Mouse (Mus musculus) limb, embryonic 14.5 days (tissue): ENCODE measurements at regions not wholly inside any gene's neighbourhood (a gene's known extent, or its start where the extent isn't known, plus 50 kb on each side); places are given as distances from the start of the nearest gene placed in this dataset.

Source experiments
- ATAC-seq: fragments of 200-750 bp; cut with Nextera tagmentation; 2 replicates; pipeline ENCODE4 v1.8.0; 2017; ENCODE audit warnings: low read depth, moderate number of reproducible peaks, moderate TSS enrichment; ENCODE audit not compliant: low FRiP score
- DNase-seq: peaks from one replicate; pipeline ENCODE4 v3.0.0-alpha.2; 2015; ENCODE audit warnings: low spot score
- H3K27ac ChIP-seq: fragments of 300-500 bp; sonication (generic); replicated peaks from 2 replicates; pipeline ENCODE4 v1.5.1; 2014; ENCODE audit warnings: low read depth, mild to moderate bottlenecking, low read length, moderate library complexity, mixed read lengths
- H3K27me3 ChIP-seq: fragments of 300-500 bp; sonication (generic); 2 replicates; pipeline ENCODE4 v1.6.1; 2014; ENCODE audit warnings: low read length, mixed read lengths; ENCODE audit not compliant: control insufficient read depth, insufficient read depth
- H3K36me3 ChIP-seq: fragments of 300-500 bp; sonication (generic); 2 replicates; pipeline ENCODE4 v1.6.1; 2014; ENCODE audit warnings: mild to moderate bottlenecking, low read length, moderate library complexity, mixed read lengths; ENCODE audit not compliant: control insufficient read depth, insufficient read depth
- H3K4me1 ChIP-seq: fragments of 300-500 bp; sonication (generic); 2 replicates; pipeline ENCODE4 v1.6.1; 2014; ENCODE audit warnings: antibody characterized with exemption, low read length, mixed read lengths; ENCODE audit not compliant: control insufficient read depth, insufficient read depth
- H3K4me2 ChIP-seq: fragments of 300-500 bp; sonication (generic); replicated peaks from 2 replicates; pipeline ENCODE4 v1.6.1; 2014; ENCODE audit warnings: low read depth, mild to moderate bottlenecking, low read length, moderate library complexity; ENCODE audit not compliant: severe bottlenecking
- H3K4me3 ChIP-seq: fragments of 300-500 bp; sonication (generic); replicated peaks from 2 replicates; pipeline ENCODE4 v1.5.1; 2014; ENCODE audit warnings: low read length
- H3K9ac ChIP-seq: fragments of 300-500 bp; sonication (generic); 2 replicates; pipeline ENCODE4 v1.6.1; 2014; ENCODE audit warnings: mild to moderate bottlenecking, low read depth, low read length, moderate library complexity; ENCODE audit not compliant: severe bottlenecking
- H3K9me3 ChIP-seq: fragments of 300-500 bp; sonication (generic); 2 replicates; pipeline ENCODE4 v1.6.1; 2016; ENCODE audit warnings: low read length; ENCODE audit not compliant: control insufficient read depth
- POLR2A ChIP-seq: fragments of 200-500 bp; IDR thresholded peaks from 2 replicates; pipeline ENCODE4 v1.8.0; 2012; ENCODE audit warnings: inconsistent platforms, mild to moderate bottlenecking, moderate library complexity, borderline replicate concordance; ENCODE audit not compliant: insufficient read depth, insufficient read length; ENCODE audit errors: extremely low read depth
- WGBS: fragments of 180-500 bp; shearing (Covaris S2); extraction: QIAGEN DNeasy Blood & Tissue Kit; methylation state at CpG from one replicate; pipeline ENCODE4 v1.1.7; 2014; 5-methylcytosine and 5-hydroxymethylcytosine counted together

DNA sequence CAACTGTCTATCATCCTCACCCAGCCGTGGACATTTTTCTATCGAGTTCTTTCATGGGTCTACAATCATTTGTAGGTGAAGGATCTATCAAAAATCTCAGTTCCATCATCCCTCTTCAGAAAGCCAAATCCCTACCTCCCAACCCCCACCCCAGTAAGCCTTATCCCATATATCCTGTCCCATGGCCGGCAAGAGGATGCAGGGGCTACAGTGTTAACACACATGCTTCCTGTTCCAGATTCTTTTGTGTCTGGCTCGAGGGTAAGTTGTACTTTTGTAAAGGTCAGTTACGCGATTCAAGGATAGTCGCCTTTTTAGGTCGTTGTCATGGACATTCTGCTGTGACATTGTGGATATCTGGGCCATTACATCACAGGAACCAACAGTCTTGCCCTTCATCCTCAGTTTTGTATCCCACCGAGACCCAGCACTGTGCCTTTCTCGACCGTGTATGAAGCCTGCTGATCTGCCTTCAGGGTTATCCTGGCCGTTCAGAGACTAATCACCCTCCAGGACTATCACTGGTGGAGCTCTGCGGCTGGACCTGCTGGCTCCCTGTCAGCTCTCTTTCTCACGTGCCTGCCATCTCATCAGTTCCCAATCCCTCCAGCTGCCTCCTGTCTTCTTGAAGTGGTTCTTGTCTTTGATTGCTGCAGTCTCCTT, 193.8 kb downstream of the Trim29 start:
- ATAC-seq (no peak), DNase-seq (no peak)
- no peaks in the 10 kb centered on the region for H3K27me3 ChIP-seq
- no peaks in the 10 kb centered on the region for H3K9me3 ChIP-seq
- no peaks in the 10 kb centered on the region for H3K36me3 ChIP-seq
- no peak overlapping the region for H3K9ac ChIP-seq
- no peak overlapping the region for H3K4me3 ChIP-seq
- no peak overlapping the region for H3K4me2 ChIP-seq
- TF ChIP-seq POLR2A: no peak
- H3K27ac ChIP-seq: no peak overlapping the region
- peaks cover 6% of the 10 kb centered on the region; the same call in 1 of the 2 replicates for H3K4me1 ChIP-seq
- WGBS: 53% methylated on average over 14 of the region's 14 CpGs

- no peak overlapping the region for H3K9ac ChIP-seq
- 7% methylated on average over 4 of the region's 4 CpGs for WGBS
These were observed 195.2 kb downstream of the Trim29 start for GRCm38 (mm10) chr9:43505856-43506255.

GRCm38 (mm10) chr9:43506276-43506675, 195.6 kb downstream of the Trim29 start:
- Histone ChIP-seq H3K4me3 (no peak overlapping the region), H3K27me3 (no peaks in the 10 kb centered on the region), H3K36me3 (no peaks in the 10 kb centered on the region), H3K27ac (no peak overlapping the region), H3K9ac (no peak overlapping the region), H3K4me2 (no peak overlapping the region), H3K4me1 (peaks cover 6% of the 10 kb centered on the region; the same call in 1 of the 2 replicates), H3K9me3 (no peaks in the 10 kb centered on the region)
- no peak for TF ChIP-seq POLR2A
- ATAC-seq (no peak), DNase-seq (no peak)
- 11% methylated on average over 6 of the region's 6 CpGs for WGBS

More at GRCm38 (mm10) chr9:43505856-43506255, 195.2 kb downstream of the Trim29 start:
- no peak for TF ChIP-seq POLR2A
- peaks cover 6% of the 10 kb centered on the region; the same call in 1 of the 2 replicates for H3K4me1 ChIP-seq
- no peak overlapping the region for H3K4me3 ChIP-seq
- no peak overlapping the region for H3K27ac ChIP-seq
- H3K27me3 ChIP-seq: no peaks in the 10 kb centered on the region
- no peaks in the 10 kb centered on the region for H3K9me3 ChIP-seq
- ATAC-seq: no peak
- no peak overlapping the region for H3K4me2 ChIP-seq
- no peaks in the 10 kb centered on the region for H3K36me3 ChIP-seq
- DNase-seq: no peak

DNA sequence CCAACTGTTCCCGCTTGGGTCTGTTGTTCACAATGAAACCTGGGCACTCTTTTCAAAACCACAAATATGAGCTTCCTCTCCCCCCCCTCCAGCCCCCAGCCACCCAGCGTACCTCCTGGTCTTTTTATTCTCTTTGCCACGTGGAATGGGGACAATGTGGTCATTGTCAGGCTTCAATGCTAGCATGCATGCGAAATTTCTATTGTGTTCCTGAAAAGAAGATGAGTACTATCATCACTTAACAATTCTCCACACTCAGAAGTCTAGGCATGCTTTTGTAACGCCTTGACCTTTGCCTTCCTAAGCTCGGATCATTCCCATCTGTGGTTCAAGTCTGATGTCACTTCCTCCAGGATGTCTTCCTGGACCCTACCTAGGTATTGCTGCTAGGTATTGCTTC, 202.2 kb downstream of the Trim29 start:
- H3K36me3 ChIP-seq: no peaks in the 10 kb centered on the region
- no peak for TF ChIP-seq POLR2A
- H3K4me2 ChIP-seq: no peak overlapping the region
- H3K4me1 ChIP-seq: no peaks in the 10 kb centered on the region
- H3K27ac ChIP-seq: no peak overlapping the region
- DNase-seq: no peak
- H3K27me3 ChIP-seq: no peaks in the 10 kb centered on the region
- WGBS: 77% methylated on average over 6 of the region's 6 CpGs
- no peak overlapping the region for H3K9ac ChIP-seq
- H3K4me3 ChIP-seq: no peak overlapping the region
- no peak for ATAC-seq
- no peaks in the 10 kb centered on the region for H3K9me3 ChIP-seq

GRCm38 (mm10) chr9:43514731-43515458, 204.2 kb downstream of the Trim29 start:
- no peak overlapping the region for H3K4me3 ChIP-seq
- ATAC-seq (no peak), DNase-seq (no peak)
- H3K27ac ChIP-seq: no peak overlapping the region
- no peak overlapping the region for H3K4me2 ChIP-seq
- H3K9me3 ChIP-seq: no peaks in the 10 kb centered on the region
- 76% methylated on average over 16 of the region's 16 CpGs for WGBS
- H3K4me1 ChIP-seq: no peaks in the 10 kb centered on the region
- H3K27me3 ChIP-seq: no peaks in the 10 kb centered on the region
- TF ChIP-seq POLR2A: no peak
- no peaks in the 10 kb centered on the region for H3K36me3 ChIP-seq
- no peak overlapping the region for H3K9ac ChIP-seq
